Mouse (Mus musculus) ES-E14 (cell line): ENCODE data around the gene Pygl. TPM values are rescaled to one million over a fixed set of nuclear protein-coding genes. Genes with fewer than 3 reads are reported as not detected.

ENCODE experiments used
- DNase-seq: peaks from one replicate; pipeline ENCODE4 v3.0.0-alpha.2; 2013; ENCODE audit warnings: low read depth, low spot score
- H3K27ac ChIP-seq: 2 replicates; pipeline ENCODE4 v1.5.1; 2012; ENCODE audit warnings: low read depth, mild to moderate bottlenecking, low read length, moderate library complexity, mixed read lengths; ENCODE audit not compliant: poor library complexity, insufficient read depth, severe bottlenecking
- H3K36me3 ChIP-seq: 2 replicates; pipeline ENCODE4 v1.6.1; 2012; ENCODE audit warnings: mild to moderate bottlenecking, low read length, moderate library complexity, mixed read lengths; ENCODE audit not compliant: control insufficient read depth, poor library complexity, insufficient read depth, severe bottlenecking
- H3K4me1 ChIP-seq, 2 experiments: fragments of 150-350 bp in 1 of 2; sonication (generic) in 1 of 2; 2 replicates each; pipeline ENCODE4 v1.6.1; 2012; ENCODE audit warnings: low read length in 2 of 2, mild to moderate bottlenecking in 1 of 2, mixed read lengths in 1 of 2; ENCODE audit not compliant: control insufficient read depth in 2 of 2, insufficient read depth in 2 of 2, poor library complexity in 1 of 2
- H3K4me3 ChIP-seq, 2 experiments: fragments of 150-350 bp in 1 of 2; sonication (generic) in 1 of 2; 2 replicates each; pipeline ENCODE4 v1.5.1; 2012; ENCODE audit warnings: low read length in 2 of 2, low read depth in 1 of 2, mild to moderate bottlenecking in 1 of 2, mixed read lengths in 1 of 2; ENCODE audit not compliant: insufficient read depth in 1 of 2, poor library complexity in 1 of 2, severe bottlenecking in 1 of 2
- H3K9ac ChIP-seq: 2 replicates; pipeline ENCODE4 v1.6.1; 2012; ENCODE audit warnings: low read depth, mild to moderate bottlenecking, low read length, mixed read lengths; ENCODE audit not compliant: poor library complexity, insufficient read depth, severe bottlenecking
- H3K9me3 ChIP-seq: fragments of 150-350 bp; sonication (generic); 2 replicates; pipeline ENCODE4 v1.6.1; 2012; ENCODE audit warnings: low read depth, mild to moderate bottlenecking, low read length; ENCODE audit not compliant: control insufficient read depth, insufficient read depth
- CHD2 ChIP-seq: IDR thresholded peaks from 2 replicates; pipeline ENCODE4 v1.6.1; 2014; ENCODE audit warnings: mild to moderate bottlenecking, low read depth, low read length, inconsistent platforms
- HCFC1 ChIP-seq: IDR thresholded peaks from 2 replicates; pipeline ENCODE4 v1.6.1; 2012; ENCODE audit warnings: low read length, inconsistent platforms, borderline replicate concordance; ENCODE audit not compliant: insufficient read depth
- MAFK ChIP-seq: IDR thresholded peaks from 2 replicates; pipeline ENCODE4 v1.6.1; 2014; ENCODE audit warnings: mild to moderate bottlenecking, low read depth, low read length, inconsistent platforms; ENCODE audit not compliant: insufficient read depth
- ZC3H11A ChIP-seq: IDR thresholded peaks from 2 replicates; pipeline ENCODE4 v1.6.1; 2012; ENCODE audit warnings: low read depth, mild to moderate bottlenecking, inconsistent platforms, low read length, borderline replicate concordance
- ZNF384 ChIP-seq: IDR thresholded peaks from 2 replicates; pipeline ENCODE4 v1.6.1; 2012; ENCODE audit warnings: low read depth, low read length, inconsistent platforms
- in situ Hi-C, 2 experiments: fragments of 600-800 bp; cut with MboI; formaldehyde crosslinking; loops; one replicate each; pipeline ENCODE4 v1.15.1; 2025; ENCODE audit warnings: low sequenced_read_pairs in 2 of 2, inconsistent platforms in 1 of 2; ENCODE audit not compliant: unreplicated experiment in 2 of 2
- total RNA-seq: library from RNA; depleted of rRNA; stranded (reverse); fragments of 300-350 nt; gene quantifications from 2 replicates; pipeline ENCODE4 v1.2.3, GENCODE M21; 2012

The Pygl gene
- total RNA-seq, 1 experiment: 1.4 TPM

DNA sequence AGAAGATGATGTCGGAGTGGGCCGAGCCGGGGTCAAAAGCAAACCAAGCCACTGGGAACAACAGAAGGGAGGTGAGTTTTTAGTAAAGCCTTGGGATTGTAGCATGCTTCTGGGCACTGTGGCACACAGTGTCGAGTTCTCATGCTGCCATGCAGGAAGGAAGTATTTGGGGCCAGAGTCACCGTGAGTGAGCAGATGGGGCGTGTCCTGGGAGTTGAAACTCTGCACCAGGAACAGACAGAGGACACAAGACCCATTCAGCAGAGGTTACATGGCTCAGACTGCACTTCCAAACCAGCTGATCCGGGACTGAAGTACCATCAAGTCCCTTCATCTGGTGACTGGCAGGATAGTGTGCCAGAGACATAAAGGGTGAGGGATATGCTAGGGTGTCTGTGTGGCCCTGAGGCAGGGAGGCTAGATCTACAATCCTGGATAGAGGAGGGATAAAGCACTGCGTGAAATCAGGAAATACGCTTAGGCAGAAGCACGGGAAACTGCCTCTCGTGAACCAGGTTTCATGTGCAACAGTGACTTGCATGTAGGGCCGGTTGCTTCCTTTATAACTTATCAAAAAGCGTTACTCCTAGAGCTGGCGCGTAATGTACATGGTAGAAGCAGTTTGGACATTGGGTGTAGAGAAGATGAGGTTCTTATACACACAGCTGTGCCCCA, 20.1 kb upstream of the Pygl start:
- H3K27ac ChIP-seq: no peak overlapping the region
- H3K4me1 ChIP-seq: no peaks in the 10 kb centered on the region
- H3K36me3 ChIP-seq: no peaks in the 10 kb centered on the region
- in situ Hi-C loops: no loop called here
- no peaks in the 10 kb centered on the region for H3K9me3 ChIP-seq
- DNase-seq: no peak
- no peak overlapping the region for H3K9ac ChIP-seq
- no peak overlapping the region for H3K4me3 ChIP-seq
- TF ChIP-seq CHD2 (no peak), ZC3H11A (no peak)

DNA sequence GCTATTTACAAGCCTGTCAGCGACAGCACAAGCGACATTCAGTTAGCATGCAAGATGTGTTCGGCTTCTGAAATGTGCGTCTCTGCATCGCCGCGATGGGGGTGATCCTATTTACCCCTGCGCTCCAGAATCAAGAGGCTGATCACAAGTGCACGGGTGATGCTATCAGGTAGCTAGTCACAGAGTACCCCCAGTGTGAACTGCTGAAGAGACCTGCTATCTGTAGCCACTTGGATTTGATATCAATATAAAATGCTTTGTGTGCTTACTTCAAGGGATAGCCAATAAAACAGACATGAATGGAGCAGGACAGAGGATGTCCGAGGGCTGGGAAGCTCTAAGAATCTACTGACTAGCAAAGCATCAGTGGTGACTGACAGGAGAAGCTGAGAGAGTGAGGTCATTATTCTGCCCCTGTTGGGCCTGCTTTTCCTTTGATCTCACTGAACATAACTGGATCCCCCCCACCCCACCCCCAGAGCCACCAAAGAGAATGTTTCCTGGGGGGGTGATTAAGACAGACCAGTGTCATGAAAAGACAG, 18.4 kb upstream of the Pygl start:
- H3K4me1 ChIP-seq: no peaks in the 10 kb centered on the region
- no peak for DNase-seq
- H3K27ac ChIP-seq: no peak overlapping the region

DNA sequence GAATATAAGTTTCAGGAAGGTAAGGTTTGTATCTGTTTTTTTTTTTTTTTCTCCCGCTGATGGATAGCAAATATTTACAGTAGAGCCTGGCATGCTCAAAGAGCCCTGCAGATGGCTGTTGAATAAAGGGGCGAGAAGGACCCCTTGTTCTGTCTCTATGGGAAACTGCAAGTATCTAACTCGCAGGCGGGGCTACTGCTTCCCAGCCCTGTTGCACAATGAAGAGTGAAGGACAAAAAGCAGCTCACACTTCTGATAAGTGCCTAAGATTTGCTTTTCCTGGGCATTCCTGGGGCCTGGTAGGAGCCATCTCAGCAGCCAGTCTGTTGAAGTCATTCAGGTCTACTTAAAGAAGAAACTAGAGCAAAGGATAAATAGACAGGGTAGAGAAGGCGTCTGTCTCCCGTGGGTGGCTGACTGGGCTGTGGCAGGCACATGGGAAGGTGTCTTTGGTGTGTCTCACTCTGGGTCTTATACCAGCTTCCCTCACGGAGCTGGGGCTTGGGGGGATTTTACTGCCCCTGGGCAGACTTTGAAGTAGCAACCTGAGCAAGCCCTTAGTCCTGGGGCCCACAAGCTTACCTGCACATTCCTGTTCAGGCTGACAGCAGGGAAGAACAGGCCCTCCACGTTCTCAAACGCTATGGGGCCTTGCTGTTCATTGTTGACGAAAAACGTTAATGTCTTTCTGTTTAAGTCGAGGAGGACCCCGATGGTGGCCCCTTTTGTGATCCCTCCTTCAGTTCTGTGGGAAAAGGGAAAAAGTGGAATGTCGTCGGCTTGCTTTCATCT, 16.6 kb upstream of the Pygl start:
- Histone ChIP-seq H3K36me3 (no peaks in the 10 kb centered on the region), H3K27ac (no peak overlapping the region), H3K4me3 (no peak overlapping the region), H3K9me3 (no peaks in the 10 kb centered on the region), H3K4me1 (no peaks in the 10 kb centered on the region), H3K9ac (no peak overlapping the region)
- in situ Hi-C loops: no loop called here
- TF ChIP-seq ZC3H11A (no peak), ZNF384 (no peak), MAFK (no peak), HCFC1 (no peak), CHD2 (no peak)
- no peak for DNase-seq

More for the DNA sequence above, 18.4 kb upstream of the Pygl start:
- Histone ChIP-seq H3K36me3 (no peaks in the 10 kb centered on the region), H3K9ac (no peak overlapping the region), H3K4me3 (no peak overlapping the region), H3K9me3 (no peaks in the 10 kb centered on the region)
- in situ Hi-C loops: no loop called here
- TF ChIP-seq ZC3H11A: no peak
- TF ChIP-seq CHD2: no peak

DNA sequence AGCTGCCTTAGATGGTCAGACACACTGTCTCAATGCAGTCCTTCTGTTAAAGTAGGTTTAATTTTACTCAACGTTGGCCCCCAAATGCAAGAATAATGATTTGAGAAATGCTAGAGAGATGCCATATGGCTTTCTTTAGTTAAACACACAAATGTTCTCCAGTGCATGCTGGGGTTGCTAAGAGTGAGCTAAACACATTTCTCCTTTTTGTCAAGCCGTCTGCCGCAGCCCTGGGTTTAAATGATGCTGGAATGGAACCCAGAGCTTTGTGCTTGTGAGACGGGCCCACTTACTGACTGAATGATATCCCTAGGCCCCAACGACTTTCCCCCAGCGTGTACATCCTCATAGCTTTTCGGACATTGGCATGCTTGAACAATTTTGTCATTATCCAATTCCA, 11.3 kb upstream of the Pygl start:
- no peak for TF ChIP-seq ZC3H11A
- TF ChIP-seq ZNF384: no peak
- no peak for TF ChIP-seq MAFK
- H3K4me1 ChIP-seq: no peaks in the 10 kb centered on the region
- H3K27ac ChIP-seq: no peak overlapping the region
- H3K36me3 ChIP-seq: no peaks in the 10 kb centered on the region
- no peak overlapping the region for H3K4me3 ChIP-seq
- in situ Hi-C loops: no loop called here
- H3K9ac ChIP-seq: no peak overlapping the region
- H3K9me3 ChIP-seq: no peaks in the 10 kb centered on the region
- no peak for DNase-seq

DNA sequence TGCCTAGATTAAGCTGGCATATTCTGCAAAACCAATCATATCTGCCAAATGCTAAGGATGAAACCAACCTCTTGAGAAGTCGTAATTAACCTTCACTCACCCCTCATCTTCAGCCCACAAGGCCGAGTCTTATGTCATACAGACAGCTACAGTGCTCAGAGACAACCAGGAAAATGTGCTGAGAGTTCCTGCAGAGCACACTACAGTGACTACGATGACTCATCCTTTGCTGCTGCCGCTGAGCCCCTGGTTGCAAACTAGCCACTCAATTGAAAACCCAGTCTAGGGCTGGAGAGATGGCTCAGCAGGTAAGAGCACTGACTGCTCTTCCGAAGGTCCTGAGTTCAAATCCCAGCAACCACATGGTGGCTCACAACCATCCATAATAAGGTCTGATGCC, 8.5 kb upstream of the Pygl start:
- Histone ChIP-seq H3K9me3 (no peaks in the 10 kb centered on the region), H3K36me3 (no peaks in the 10 kb centered on the region), H3K9ac (no peak overlapping the region), H3K4me3 (no peak overlapping the region), H3K4me1 (no peaks in the 10 kb centered on the region), H3K27ac (no peak overlapping the region)
- in situ Hi-C loops: no loop called here
- no peak for TF ChIP-seq ZNF384
- no peak for TF ChIP-seq ZC3H11A
- TF ChIP-seq HCFC1: no peak
- no peak for TF ChIP-seq CHD2
- TF ChIP-seq MAFK: no peak
- no peak for DNase-seq
